Mouse (Mus musculus) T-helper 1 cell (primary cell): ENCODE measurements around the gene Slc12a3.

Experiments
- in situ Hi-C: fragments of 300-600 bp; cut with MboI, MseI; formaldehyde crosslinking; loops from one replicate; pipeline ENCODE4 v1.15.1; 2025; ENCODE audit warnings: high pct_unique_total_duplicates

Slc12a3 gene

DNA sequence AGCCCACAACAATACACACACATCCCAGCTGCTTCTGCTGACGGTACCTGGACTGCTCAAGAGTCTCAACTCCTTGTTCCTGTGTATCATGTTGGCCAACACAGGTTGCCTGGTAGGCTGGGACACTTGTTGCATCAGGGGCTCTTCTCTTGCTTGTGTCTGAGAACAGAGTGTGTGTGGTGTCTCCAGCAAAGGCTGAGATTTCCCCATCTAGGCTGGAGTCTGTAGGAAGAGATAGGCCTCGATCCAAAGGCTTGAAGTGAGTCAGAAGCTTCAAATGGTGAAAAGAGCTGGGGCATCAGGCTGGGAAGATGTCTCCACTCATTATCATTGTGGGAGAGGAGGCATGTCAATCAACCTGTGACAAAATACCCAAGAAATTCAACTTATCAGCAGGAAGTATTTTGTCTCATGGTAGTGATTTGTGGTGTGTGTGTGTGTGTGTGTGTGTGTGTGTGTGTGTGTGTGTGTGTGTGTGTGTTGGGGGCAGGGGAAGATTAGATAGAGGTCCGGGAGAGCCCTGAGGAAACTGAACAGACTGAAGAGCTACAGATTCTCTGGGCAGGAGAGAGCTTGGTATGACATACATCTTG is 70.5 kb downstream of the Slc12a3 start:
- in situ Hi-C loops, result loop anchor here (10.0 kb wide), 1 partner anchor 65 kb away; no protein-coding TSS in a partner anchor

GRCm38 (mm10) chr8:94399957-94400356 is 71.0 kb downstream of the Slc12a3 start:
- in situ Hi-C loops, result loop anchor here (10.0 kb wide), 1 partner anchor 65 kb away; no protein-coding TSS in a partner anchor

GRCm38 (mm10) chr8:94408443-94409080 is 79.6 kb downstream of the Slc12a3 start:
- in situ Hi-C loops, result no loop called here

DNA sequence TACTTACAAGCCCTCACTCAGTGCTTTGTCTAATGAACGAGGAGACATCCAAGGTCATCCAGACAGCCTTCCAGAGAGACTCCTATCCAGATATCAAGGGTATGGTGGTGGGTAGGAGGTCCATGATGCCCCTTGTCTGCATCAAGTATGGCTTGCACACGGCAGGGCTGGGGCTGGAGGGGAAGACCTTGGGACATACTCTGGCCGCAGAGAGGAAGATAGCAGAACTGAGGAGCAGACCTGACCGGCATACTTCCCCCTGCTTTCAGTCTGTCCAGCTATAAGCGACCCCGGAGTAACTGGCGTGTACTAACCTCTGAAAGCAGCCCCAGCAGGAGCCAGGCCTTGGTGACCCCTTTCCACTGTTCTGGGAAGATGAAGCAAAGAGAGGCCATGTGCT is 80.5 kb downstream of the Slc12a3 start:
- in situ Hi-C loops, result no loop called here

GRCm38 (mm10) chr8:94412518-94412917 is 83.5 kb downstream of the Slc12a3 start:
- in situ Hi-C loops, result no loop called here

- in situ Hi-C loops, result no loop called here
Measured at GRCm38 (mm10) chr8:94413509-94413908, 84.5 kb downstream of the Slc12a3 start.

DNA sequence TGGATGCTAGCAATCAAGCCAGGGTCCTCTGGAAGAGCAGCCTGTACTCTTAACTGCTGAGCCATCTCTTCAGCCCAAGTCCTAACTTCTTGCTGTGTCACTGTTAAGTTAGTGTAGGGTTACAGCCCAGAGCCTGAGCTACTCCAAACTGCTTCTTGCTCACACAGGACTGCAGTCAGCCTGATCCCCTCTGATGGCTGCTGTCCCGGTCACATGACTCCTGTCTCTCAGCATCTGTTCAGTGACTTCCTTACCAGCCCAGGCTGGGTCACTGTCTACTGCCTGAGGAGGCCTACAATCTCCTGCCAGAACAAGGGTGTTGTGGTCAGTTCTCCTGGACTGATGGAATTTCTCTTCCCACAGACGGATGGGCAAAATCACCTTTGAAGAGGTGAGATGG is 86.2 kb downstream of the Slc12a3 start:
- in situ Hi-C loops, result no loop called here
